Mouse (Mus musculus): Measurements from ENCODE around the gene Pcgf3.
"Not testable (repeated sequence)": the region's sequence is repeated elsewhere in the genome, so short reads cannot be mapped to it uniquely, and the experiment has no call there.

Pcgf3 gene

DNA sequence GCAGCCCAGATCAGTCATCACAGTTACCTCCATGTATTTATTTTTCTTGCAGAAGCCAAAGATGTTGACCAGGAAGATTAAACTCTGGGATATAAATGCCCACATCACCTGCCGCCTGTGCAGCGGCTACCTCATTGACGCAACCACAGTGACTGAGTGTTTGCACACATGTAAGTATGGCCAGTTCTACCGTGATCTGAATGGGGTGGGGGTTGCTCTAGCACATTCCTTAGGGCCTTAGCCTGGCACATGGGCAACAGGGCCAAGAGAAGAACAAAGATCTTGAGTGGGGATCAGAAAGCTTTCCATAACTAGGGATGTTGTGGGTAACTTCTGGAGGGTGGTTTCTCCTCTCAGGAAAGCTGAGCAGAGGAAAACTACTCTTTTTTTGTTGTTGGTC lies 12.7 kb downstream of the Pcgf3 start:
- peak; percentile 51 for DNase-seq (ENCODE audit: low spot score)

DNA sequence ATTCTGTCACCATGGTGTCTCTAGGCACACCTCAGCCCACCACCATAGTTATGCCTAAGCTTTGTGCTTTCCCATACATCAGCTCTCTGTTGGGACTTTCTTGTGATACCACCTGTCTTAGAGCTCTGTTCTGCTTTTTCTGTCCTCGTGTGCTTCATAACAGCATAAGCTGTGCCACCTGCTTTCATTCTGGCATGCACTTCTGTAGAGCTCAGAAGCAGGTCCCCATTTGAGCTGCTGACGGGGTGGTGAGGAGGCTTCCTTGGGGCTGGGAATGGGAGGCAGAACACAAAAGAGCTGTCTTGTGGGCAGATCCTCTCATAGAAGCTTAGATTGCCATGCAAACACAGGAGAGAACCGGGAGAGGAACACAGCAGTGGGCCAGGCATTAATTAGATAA lies 14.9 kb downstream of the Pcgf3 start:
- no peak for DNase-seq (ENCODE audit: low spot score)

DNA sequence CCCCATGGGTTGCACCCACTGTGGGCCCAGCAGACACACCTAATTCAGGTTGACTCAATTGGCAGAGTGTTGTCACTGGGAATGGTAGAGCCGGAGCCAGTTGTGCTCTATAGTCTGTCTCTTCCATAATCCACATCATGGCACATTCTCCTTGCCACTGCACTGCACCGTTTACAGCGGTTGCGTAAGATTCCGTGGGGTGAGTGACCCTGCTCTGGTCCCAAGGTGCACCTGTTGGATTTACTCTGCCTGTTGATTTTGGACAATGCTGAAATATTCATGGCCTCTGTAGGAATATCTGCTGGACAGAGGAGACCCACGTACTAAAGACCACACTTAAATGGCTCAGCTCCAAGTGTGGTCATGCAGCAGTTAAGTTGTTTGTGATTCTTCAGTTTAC lies 22.0 kb downstream of the Pcgf3 start:
- DNase-seq (ENCODE audit: low spot score): no peak

DNA sequence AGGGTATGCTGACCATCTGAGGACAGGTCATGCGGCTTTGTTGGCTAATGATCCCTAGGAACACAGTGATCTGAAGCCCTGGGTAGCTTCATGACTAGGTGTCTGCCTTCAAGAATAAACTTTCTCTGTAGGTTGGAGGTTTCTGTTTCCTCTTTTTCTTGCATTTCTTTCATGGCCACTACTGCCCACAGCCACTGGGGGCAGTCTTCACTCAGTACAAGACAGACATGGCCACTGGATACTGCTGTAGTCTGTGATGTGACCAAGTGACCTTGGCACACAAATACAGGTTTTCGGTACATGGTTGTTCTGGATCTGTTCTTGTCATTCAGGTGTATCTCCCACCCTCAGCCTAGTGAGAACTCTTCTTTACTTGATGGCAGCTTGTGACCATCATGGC lies 24.2 kb downstream of the Pcgf3 start:
- peak; percentile 31 for DNase-seq (ENCODE audit: low spot score)

DNA sequence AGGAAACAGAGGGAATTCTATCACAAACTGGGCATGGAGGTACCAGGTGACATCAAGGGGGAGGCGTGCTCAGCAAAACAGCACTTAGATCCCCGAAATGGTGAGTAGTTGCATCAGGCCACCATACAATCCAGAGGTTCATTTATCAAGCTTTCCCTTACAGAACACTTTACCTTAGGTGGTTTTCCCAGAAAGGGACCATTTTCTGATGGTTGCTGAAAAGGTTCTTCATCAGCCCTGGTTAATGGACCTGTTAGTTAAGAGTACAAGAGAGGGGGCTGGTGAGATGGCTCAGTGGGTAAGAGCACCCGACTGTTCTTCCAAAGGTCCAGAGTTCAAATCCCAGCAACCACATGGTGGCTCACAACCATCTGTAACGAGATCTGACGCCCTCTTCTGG lies 25.1 kb downstream of the Pcgf3 start:
- DNase-seq (ENCODE audit: low spot score): not testable (repeated sequence)

DNA sequence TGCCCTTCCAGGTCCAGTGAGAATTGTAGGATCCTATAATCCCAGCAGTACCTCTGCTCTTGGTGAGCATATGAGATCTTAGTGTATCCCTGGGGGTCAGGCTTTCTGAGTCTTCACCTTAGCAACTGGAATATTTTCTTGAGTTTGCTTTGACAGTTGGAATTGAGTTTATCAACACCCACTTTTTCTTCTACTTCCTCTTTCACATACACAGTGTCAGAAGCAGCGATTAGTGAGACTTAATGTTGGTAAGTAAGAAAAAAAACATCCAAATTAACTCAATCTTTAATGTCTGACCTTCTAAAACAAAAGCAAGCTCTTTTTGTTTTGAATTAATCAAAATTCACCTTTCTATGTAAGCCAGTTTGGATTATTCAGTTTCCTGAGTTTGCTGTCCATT lies 40.5 kb downstream of the Pcgf3 start:
- no peak for DNase-seq (ENCODE audit: low spot score)

DNA sequence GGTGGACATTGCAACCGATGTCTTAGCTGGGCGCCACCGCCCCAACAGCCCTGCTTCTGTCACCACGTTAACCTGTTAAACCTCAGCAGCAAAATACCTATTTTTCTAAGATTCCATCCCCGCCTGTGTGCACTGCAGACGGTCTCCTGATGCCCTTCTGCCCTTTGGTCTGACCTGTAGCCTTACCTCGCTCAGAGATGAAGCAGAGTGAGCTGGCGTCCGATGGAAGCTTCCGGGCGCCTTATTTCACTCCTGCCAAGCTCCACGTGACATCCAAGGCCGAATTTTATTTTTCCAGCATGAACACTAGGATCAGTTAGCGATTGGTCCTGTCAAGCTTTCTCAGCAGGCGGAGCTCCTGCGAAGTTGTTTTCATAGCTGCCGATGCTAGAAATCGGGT lies 41.3 kb downstream of the Pcgf3 start:
- no peak for DNase-seq (ENCODE audit: low spot score)

DNA sequence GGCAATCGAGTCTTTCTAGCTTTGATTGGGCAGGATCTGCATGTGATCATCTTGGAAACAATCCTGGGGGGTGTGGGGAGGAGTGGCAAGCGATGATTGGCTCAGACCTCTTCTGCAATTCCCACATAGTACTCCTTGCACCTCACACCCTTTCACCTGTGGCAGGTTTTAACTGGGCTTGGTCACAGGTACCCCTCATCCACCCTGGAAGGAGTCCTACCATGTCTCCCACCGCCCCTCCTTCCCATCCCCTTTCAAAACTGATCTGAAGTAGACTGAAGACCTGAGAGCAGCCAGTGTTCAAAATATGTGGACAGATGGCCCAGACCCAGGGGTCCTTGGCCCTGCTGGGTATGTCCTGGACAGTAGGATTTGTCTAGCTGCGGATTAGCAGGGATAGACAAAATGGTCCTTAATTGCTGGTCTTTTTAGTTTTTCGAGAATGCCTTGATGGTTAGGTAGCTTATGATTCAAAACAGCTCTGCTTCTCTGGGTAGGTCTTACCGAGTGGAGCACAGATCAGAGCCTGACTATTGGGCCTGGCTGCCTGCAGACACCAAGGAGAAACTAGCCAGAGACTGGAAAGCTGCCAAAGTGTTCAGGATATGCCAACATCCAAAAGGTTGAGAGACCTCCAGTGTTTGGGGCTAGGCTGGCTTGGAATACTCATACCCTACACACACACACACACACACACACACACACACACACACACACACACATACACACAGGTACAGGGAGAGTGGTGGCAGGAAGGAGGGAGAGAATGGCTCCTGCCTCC lies 54.7 kb downstream of the Pcgf3 start:
- no peak for DNase-seq (ENCODE audit: low spot score)

DNA sequence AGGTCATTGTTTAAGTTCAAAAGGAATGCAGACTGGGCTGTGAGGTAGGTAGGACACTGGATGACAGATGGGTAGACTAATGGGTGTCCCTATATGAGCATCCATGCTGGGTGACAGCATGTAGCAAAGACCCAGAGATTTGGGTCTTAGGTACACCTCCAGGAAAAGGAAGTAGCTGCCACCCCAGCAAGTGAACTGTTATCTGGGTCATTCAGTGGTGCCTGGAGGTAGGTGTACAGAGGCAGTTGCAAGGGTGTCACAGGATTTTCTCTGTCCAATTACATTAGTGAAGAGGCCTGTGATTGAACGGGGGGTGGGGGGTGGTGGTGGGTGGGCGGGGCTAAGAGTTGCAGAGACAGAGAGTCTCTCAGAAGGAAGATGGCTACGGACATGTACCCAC lies 55.6 kb downstream of the Pcgf3 start:
- no peak for DNase-seq (ENCODE audit: low spot score)

DNA sequence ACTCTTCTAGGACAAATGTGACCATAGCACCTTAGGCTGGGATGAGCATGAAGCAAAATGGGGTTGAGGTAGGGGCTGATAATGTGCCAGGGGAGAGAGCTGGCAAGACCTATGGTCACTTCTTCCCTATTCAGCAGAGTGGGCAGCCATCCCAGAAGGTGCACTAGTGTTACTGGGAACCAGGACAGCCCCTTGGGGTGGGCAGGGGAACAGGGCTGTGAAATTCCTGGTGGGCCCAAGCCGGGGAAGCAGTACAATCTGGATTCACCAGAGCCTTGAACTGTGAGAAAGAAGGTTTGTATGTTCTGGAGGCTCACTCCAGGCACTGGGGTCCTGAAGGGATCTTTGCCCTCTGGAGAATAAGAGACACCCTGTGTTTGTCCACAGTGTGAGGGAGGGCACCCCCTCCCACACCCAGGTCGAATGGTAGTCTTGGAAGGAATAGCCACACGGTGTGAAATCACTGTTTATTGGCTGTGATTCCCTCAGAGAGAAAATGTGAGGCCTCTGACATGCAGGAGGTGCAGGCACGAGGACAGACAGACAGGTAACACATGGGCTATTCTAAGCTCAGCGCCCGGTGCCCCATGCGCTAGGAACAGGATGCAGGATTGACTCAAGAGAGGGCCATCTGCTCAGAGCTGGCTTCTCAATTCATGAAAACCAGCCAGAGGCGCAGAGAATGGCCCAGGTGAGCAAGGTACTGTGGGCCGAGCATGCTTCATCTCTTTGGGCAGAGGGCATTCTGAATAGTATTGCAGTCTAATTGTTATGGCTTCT lies 57.3 kb downstream of the Pcgf3 start:
- no peak for DNase-seq (ENCODE audit: low spot score)

DNA sequence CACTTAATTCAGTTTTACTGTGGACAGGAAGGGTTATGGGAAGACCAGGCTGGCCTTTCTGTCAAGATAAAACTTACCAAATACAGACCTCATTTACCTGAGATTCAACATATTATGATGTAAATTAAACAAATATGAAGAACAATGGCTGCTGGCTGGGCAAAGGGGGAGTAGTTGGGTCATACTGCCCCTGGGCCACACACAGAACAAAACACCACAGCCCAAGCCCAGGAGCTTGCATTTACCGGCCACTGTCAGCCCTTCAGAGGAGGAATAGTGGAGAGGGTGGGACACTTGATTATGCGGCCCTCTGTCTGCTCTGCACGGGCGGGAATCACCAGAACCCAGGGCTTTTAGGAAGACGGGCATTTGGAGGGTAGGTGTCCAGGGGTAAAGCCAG lies 57.9 kb downstream of the Pcgf3 start:
- DNase-seq (ENCODE audit: low spot score): no peak

DNA sequence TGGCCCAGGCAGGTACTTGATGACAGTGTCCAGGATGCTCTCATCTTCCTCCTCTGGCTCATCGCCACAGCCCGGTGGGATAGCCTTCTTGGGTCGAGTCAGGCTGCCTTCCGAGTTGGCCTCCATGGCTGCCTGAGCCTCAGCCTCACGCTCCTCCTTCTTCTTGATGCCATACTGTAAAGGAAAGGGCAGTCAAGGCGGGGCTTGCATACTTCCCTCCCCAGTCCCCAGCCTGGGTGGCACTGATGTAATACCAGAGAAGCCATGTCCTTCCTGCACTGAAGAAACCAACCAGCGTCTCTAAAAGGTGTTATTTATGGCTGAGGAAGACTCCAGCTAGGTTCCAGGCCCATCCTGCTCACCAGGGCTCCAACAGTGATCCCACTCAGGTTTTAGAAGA lies 59.1 kb downstream of the Pcgf3 start:
- no peak for DNase-seq (ENCODE audit: low spot score)

DNA sequence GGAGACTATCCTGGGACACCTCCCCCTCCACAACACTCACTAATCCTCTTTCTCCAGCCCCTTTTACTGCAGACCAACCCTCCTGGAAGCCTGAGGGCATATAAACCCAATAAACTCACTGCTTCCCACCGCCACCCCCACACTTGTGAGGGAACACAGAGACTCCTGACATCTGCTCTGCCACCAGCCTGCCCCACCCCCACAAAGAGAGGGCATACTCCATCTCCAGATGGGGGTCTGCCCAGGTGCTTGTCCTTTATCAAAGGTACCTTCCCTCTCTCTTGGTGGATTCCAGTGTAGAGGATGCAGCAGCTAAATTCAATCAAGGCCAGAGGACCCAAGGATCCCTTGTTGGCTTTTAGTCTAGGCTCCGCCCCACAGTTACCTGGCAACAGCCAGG lies 60.0 kb downstream of the Pcgf3 start:
- no peak for DNase-seq (ENCODE audit: low spot score)

DNA sequence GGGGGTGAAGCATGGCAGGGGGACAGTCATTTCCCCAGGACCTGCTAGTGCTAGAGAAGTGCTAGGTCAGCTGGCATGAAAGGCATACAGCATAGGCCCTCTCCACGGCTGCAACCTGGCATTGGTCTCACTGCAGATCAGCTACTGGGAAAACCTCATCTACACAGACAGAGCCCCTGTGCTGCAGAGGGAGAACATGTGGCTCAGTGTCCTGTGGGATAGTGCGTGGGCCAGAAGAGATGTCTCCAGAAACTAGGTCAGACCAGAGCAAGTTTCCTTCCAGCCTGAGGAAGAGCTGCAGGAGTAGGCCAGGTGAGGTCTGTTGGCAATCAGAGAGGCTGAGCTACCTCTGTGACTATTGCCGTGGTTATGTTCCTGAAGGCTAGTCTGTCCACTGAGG lies 60.9 kb downstream of the Pcgf3 start:
- no peak for DNase-seq (ENCODE audit: low spot score)

DNA sequence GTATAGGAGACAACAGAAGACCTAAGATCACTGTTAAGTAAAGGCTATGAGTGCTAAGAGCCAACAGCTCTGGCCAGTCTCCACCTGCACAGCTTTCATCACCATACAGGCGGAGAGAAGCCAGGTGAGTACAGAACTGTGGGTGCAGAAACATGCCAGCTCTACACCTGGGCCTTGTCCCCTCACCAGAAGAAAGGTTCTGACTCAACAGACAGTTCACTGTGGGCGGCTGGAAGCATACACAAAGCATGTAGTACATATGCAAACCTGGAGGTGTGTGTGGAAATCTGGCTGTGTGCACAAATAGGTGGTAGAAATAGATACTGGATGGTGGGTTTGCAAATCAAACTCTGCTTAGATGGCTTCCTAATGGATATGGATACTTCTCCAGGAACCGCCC lies 61.6 kb downstream of the Pcgf3 start:
- no peak for DNase-seq (ENCODE audit: low spot score)

DNA sequence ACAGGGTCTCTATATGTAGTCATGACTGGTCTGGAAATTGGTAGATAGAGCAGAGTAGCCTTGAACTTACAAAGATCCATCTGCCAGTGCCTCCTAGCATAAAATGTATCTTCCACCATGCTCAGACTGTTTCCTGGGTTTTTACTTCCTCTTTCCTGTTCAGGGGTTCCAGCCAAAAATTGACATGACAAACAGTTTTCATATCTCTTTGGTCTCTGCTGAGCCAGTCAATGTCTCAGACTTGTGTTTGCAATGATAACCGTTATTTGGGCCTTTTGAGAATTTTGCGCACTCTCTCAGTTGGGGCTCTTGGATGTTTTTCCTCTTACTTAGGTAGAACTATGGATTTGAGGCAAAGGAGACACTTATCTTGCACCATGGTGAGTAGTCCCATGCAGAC lies 73.2 kb downstream of the Pcgf3 start:
- DNase-seq (ENCODE audit: low spot score): no peak

DNA sequence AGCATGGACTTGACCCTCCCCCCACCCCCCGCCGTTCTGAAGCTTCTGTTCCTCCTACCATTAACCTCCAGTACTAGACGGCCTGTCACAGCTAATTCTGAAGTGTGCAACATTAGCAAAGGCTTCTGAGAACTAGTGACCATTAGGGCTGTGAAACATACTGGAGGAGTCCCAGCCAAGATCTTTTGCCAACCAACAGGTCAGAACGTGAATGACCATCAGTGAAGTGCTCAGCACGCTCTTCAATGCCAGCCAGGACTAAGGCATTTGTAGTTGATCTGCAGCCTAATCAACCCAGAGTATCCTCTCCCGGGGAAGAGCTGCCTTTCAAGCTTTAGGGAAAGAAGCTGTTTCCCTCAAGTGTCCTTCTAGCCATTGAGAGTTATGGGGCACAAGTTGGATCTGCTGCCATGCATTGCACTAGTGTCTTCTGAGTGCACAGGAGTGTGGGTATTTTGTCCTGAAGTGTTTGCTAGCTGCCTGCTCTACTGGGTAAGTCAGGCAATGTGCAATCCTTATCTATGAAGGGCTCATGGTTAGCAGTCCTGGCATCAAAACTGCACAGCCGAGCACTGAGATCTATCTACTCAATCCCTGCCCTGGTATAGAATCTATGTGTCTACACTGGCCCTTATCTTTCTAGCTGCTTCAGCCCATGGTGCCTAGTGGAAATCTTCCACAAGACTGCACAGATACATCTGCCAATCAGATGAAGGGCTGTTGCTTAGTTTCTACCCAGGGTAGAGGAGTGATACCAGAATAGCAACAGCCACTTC lies 82.7 kb downstream of the Pcgf3 start:
- DNase-seq (ENCODE audit: low spot score): no peak

DNA sequence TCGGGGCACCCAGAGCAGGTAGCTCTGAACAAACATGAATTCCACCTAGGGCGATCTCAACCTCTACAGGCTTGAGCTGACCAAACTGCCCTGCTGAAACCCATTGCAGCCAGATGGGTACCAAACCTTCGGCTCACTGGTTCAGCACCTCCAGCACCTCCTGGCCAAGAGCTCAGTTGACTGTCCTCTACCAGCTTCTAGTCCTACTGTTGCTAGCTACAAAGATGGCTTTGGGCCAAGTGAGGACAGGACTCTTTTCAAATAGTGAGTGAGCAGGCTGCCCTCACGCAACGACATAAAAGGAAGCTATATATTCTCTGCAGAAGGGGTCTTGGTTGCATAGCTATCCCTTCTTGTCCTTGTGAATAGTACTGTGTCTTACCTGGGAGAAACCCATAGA lies 86.6 kb downstream of the Pcgf3 start:
- no peak for DNase-seq (ENCODE audit: low spot score)

DNA sequence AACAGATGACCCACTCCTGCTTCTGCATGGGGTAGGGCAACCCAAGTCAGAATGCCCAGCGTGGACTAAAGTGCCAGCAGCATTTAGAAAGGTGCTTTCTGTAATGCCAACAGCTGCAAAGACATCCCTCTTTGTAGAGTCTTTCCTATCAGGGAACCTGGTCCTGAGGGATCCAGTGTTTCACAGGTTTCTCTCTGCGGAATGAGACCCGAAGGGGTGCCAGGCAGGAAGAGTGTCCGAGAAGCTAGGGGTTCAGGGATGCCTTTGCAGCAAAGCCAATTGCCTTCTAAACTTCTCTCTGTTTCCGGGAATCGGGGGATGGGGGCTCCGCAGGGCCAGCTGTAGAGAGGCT lies 88.1 kb downstream of the Pcgf3 start:
- no peak for DNase-seq (ENCODE audit: low spot score)

DNA sequence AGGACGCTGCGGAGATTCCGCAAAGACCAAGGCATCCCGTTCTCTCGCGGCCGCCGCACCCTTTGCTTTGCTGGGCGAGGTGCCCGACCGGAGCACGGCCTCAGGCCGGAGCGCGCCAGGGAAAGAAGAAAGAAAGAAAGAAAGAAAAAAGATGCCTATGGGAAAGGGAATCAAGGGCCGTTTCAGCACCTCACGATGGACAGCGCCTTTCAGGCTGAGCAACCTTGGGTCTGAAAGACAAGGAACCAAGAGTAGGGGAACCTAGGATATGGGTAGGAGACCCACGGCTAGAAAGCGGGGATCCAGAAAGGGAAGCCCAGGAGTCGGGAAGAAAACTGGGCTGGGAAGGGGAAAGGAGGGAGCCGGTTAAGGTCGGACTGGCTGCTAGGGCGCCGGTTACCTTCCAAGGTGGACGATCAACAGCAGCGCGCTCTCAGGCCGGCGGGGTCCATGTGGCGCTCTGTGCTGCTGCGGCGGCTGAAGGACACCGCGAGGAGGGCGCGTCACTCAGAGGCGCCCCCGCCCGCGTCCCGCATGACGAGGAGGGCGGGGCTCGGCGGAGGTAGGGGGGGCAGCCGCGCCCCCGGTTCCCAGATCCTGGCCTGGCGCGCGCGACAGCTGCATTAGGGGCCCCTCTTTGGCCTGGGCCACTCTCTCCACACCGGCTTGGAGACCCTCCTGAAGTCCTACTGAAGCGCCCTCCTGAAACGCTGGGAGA lies 88.6 kb downstream of the Pcgf3 start, which contains the start of gene Cplx1:
Gene Cplx1 (minus strand): TSS at position 536 of the 718 bp plus-strand sequence.
- no peak for DNase-seq (ENCODE audit: low spot score)

DNA sequence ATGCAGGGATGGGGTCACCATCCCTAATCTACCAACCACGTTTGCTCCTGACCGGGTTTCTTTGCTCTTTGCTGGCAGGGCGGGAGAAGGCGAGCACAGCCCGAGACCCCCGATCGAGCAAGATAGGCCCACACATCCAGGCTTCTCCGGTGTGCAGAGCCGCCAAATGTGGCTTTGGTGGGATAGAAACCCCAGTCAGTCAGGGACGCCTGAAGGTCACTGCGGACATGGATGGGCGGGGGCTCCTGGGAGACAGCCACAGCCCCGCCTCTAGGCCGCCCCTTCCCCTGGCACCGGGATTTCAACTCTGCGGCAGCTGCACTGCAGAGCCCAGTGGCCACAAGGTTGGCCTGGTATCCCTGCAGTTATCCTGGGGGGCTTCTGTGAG lies 89.2 kb downstream of the Pcgf3 start:
- no peak for DNase-seq (ENCODE audit: low spot score)

DNA sequence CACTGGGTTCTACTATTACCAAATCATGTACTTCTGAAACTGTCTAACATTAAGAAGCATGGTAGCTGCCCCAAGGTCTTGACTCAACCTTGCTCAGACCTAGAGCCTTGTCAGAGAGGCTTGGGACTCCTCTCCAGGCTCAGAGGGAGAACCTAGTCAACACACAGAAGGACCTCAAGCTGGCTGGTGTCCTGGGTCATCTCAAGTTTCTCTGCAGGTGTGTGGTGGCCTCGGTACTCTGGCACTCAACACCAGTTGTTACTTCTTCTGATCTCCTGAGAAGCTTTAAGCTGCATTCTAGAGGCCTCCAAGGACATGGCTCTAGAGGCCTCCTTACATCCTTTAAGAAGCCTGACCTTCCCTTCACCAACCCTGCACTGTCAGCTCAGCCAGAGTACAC lies 93.0 kb downstream of the Pcgf3 start:
- DNase-seq (ENCODE audit: low spot score): no peak
